Mouse (Mus musculus) ES-Bruce4 (cell line): ENCODE data around the gene Cacnb3. TPM values are rescaled to one million over a fixed set of nuclear protein-coding genes. Genes with fewer than 3 reads are reported as not detected.

ENCODE experiments used
- H3K27ac ChIP-seq: 2 replicates; pipeline ENCODE4 v1.5.1; 2012; ENCODE audit warnings: low read length, inconsistent platforms; ENCODE audit not compliant: insufficient read depth
- H3K27me3 ChIP-seq: 2 replicates; pipeline ENCODE4 v1.6.1; 2012; ENCODE audit warnings: mild to moderate bottlenecking, low read length, inconsistent platforms; ENCODE audit not compliant: control insufficient read depth, poor library complexity, insufficient read depth, severe bottlenecking
- H3K36me3 ChIP-seq: 2 replicates; pipeline ENCODE4 v1.6.1; 2012; ENCODE audit warnings: inconsistent platforms, mild to moderate bottlenecking, low read length, moderate library complexity; ENCODE audit not compliant: control insufficient read depth, poor library complexity, insufficient read depth, severe bottlenecking
- H3K4me1 ChIP-seq: one replicate; pipeline ENCODE4 v1.8.1; 2011; ENCODE audit warnings: low read length; ENCODE audit not compliant: control insufficient read depth, insufficient read depth
- H3K4me3 ChIP-seq: 2 replicates; pipeline ENCODE4 v1.5.1; 2011; ENCODE audit warnings: low read depth, mild to moderate bottlenecking, low read length
- H3K9ac ChIP-seq: 2 replicates; pipeline ENCODE4 v1.6.1; 2012; ENCODE audit warnings: low read depth, mild to moderate bottlenecking, inconsistent platforms; ENCODE audit not compliant: poor library complexity, severe bottlenecking
- H3K9me3 ChIP-seq: replicated peaks from 2 replicates; pipeline ENCODE4 v1.6.1; 2012; ENCODE audit warnings: mild to moderate bottlenecking, low read length, inconsistent platforms; ENCODE audit not compliant: control insufficient read depth, poor library complexity, insufficient read depth, severe bottlenecking
- CTCF ChIP-seq: IDR thresholded peaks from one replicate; pipeline ENCODE4 v1.8.1; 2011; ENCODE audit warnings: low read depth, low read length
- EP300 ChIP-seq: IDR thresholded peaks from 2 replicates; pipeline ENCODE4 v1.6.1; 2011; ENCODE audit warnings: low read depth, low read length; ENCODE audit not compliant: insufficient read depth
- POLR2A ChIP-seq: IDR thresholded peaks from one replicate; pipeline ENCODE4 v1.8.1; 2011; ENCODE audit warnings: low read length; ENCODE audit not compliant: insufficient read depth
- polyA plus RNA-seq: library from polyadenylated mRNA; stranded (reverse); fragments of >200 nt; gene quantifications from 2 replicates; pipeline ENCODE4 v1.2.4, GENCODE M21; 2011; ENCODE audit warnings: low read depth; ENCODE audit not compliant: missing spikeins, insufficient read depth, insufficient read length

The Cacnb3 gene
- polyA plus RNA-seq, 1 experiment, result 16.8 TPM

DNA sequence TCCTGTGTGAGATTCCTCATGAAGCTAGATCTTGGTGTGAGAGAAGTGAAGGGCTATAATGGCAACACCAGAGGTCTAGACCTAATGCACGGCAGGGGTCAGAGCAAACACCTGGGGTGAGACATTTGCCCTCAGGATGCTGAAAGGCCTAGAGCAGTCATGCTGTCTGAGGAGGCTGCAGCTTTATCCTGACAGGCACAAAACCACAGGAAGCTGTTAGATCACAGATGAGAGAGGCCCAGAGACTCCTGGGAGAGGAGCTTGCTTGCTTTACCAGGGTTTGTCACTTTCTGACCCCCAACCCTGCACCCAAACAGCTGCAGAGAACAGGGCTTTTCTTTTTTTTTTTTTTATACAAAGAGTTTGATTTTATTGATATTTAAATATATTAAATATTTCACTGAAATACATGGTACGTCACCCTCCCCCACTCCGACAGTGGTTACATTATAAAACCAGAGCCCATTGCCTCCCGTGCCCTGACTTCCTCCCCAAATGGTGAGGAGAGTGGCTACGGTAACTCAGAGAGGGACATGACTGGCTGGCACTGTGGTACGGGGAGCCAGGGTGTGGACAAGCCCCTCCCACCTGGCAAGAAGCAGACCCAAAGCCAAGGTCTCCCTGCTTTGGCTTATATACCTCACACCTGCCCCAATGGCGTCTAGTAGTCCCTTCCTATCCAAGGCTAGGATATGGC, 40.9 kb upstream of the Cacnb3 start:
- H3K4me1 ChIP-seq, result peaks cover 3% of the 10 kb centered on the region
- H3K36me3 ChIP-seq, result no peaks in the 10 kb centered on the region
- no peak overlapping the region for H3K27ac ChIP-seq
- H3K9me3 ChIP-seq, result no peaks in the 10 kb centered on the region
- TF ChIP-seq EP300 (no peak), CTCF (no peak), POLR2A (no peak)
- H3K4me3 ChIP-seq, result no peak overlapping the region
- no peak overlapping the region for H3K9ac ChIP-seq
- H3K27me3 ChIP-seq, result no peaks in the 10 kb centered on the region

- H3K9ac ChIP-seq, result no peak overlapping the region
- no peaks in the 10 kb centered on the region for H3K27me3 ChIP-seq
- H3K4me3 ChIP-seq, result no peak overlapping the region
- no peaks in the 10 kb centered on the region for H3K36me3 ChIP-seq
- TF ChIP-seq POLR2A (no peak), CTCF (no peak), EP300 (no peak)
- H3K27ac ChIP-seq, result no peak overlapping the region
- H3K4me1 ChIP-seq, result peaks cover 3% of the 10 kb centered on the region
- no peaks in the 10 kb centered on the region for H3K9me3 ChIP-seq
Observed at GRCm38 (mm10) chr15:98591396-98591795, 39.2 kb upstream of the Cacnb3 start.

DNA sequence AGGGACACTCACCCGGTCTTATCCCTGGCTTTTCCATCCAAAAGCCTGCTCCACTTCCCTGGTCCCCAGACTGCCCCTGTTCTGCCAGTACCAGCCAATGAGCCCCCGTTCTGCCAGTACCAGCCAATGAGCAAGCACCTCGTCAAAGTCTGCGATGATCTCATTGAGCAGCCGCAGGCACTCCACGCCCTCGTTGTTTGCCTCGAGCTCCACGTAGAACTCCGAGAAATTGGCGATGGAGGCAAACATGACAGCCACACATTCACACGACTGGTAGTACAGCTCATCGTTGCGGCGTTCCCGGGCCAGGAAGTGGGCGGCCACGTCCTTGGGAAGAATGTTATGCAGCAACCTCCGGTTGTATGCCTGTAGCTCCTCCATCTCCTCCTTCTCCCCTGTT, 36.4 kb upstream of the Cacnb3 start:
- no peaks in the 10 kb centered on the region for H3K36me3 ChIP-seq
- no peak overlapping the region for H3K9ac ChIP-seq
- H3K4me1 ChIP-seq, result peaks cover 3% of the 10 kb centered on the region
- H3K27me3 ChIP-seq, result no peaks in the 10 kb centered on the region
- H3K27ac ChIP-seq, result no peak overlapping the region
- H3K4me3 ChIP-seq, result peak overlapping the region; percentile 38
- TF ChIP-seq EP300 (no peak), CTCF (no peak), POLR2A (no peak)
- no peaks in the 10 kb centered on the region for H3K9me3 ChIP-seq

GRCm38 (mm10) chr15:98595049-98595448, 35.6 kb upstream of the Cacnb3 start:
- Histone ChIP-seq H3K4me1 (peaks cover 3% of the 10 kb centered on the region), H3K36me3 (no peaks in the 10 kb centered on the region), H3K9me3 (no peaks in the 10 kb centered on the region), H3K27me3 (no peaks in the 10 kb centered on the region), H3K4me3 (no peak overlapping the region), H3K27ac (no peak overlapping the region), H3K9ac (no peak overlapping the region)
- TF ChIP-seq CTCF (no peak), EP300 (no peak), POLR2A (no peak)

GRCm38 (mm10) chr15:98596609-98597008, 34.0 kb upstream of the Cacnb3 start:
- no peak for TF ChIP-seq EP300
- TF ChIP-seq CTCF, result no peak
- no peak for TF ChIP-seq POLR2A
- 0 out of 2 replicates have a peak overlapping the region, but pooled peaks have one; percentile 7 for H3K4me3 ChIP-seq
- H3K27ac ChIP-seq, result no peak overlapping the region
- H3K36me3 ChIP-seq, result no peaks in the 10 kb centered on the region
- H3K9ac ChIP-seq, result no peak overlapping the region
- no peaks in the 10 kb centered on the region for H3K9me3 ChIP-seq
- H3K4me1 ChIP-seq, result peaks cover 3% of the 10 kb centered on the region
- no peaks in the 10 kb centered on the region for H3K27me3 ChIP-seq

GRCm38 (mm10) chr15:98600036-98600709, 30.5 kb upstream of the Cacnb3 start:
- H3K4me3 ChIP-seq, result no peak overlapping the region
- H3K27ac ChIP-seq, result no peak overlapping the region
- H3K9me3 ChIP-seq, result no peaks in the 10 kb centered on the region
- H3K27me3 ChIP-seq, result no peaks in the 10 kb centered on the region
- no peaks in the 10 kb centered on the region for H3K36me3 ChIP-seq
- TF ChIP-seq CTCF (no peak), POLR2A (no peak), EP300 (no peak)
- no peak overlapping the region for H3K9ac ChIP-seq
- peaks cover 3% of the 10 kb centered on the region for H3K4me1 ChIP-seq
